Mouse (Mus musculus): ENCODE data around the gene Gars. TPM values are rescaled to one million over a fixed set of nuclear protein-coding genes. Genes with fewer than 3 reads are reported as not detected.

Gars gene
- polyA plus RNA-seq, 1 experiment from 2014 or later = 142 TPM

DNA sequence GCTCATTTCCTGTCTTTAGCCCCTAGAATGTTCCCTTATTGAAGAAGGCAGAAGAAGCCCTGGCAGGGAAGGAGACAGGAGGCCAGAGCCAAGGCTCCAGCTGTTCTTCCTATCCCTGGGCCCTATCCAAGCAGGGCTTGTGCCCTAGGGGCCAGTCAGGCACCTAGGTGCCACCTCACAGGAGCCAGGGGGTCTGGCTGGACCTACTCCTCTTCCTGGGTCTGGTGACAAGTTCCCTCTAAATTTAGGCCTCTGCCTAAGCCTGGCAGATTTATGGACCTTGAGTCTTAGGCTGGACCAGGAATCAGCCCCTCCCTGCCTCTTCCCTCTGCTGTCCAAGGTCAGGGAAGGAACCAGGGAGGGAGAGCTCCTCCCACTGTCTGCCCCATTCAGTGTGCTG, 90.6 kb downstream of the Gars start:
- no peak overlapping the region for H3K4me3 ChIP-seq (ENCODE audit: low read depth, low read length)
- H3K4me2 ChIP-seq (ENCODE audit: low read depth, low read length) = no peak overlapping the region
- no peaks in the 10 kb centered on the region for H3K27me3 ChIP-seq (replicated peaks; ENCODE audit: control insufficient read depth, insufficient read depth, low read length)
- DNase-seq (ENCODE audit: low spot score) (no peak), ATAC-seq (ENCODE audit: low read depth) (no peak)
- no peak overlapping the region for H3K9ac ChIP-seq (ENCODE audit: low read depth, low read length)
- H3K27ac ChIP-seq (replicated peaks; ENCODE audit: low read depth, low read length) = no peak overlapping the region
- H3K36me3 ChIP-seq (ENCODE audit: control insufficient read depth, insufficient read depth, low read length) = no peaks in the 10 kb centered on the region
- 0 out of 2 replicates have a peak, but pooled peaks cover 3% of the 10 kb centered on the region for H3K4me1 ChIP-seq (ENCODE audit: control insufficient read depth, insufficient read depth, low read length)
- H3K9me3 ChIP-seq (ENCODE audit: control insufficient read depth, low read length) = no peaks in the 10 kb centered on the region

Other genes with a start within 250 kb of the Gars start
- gene Znrf2, start 221.1 kb upstream of the Gars start, polyA plus RNA-seq (2014; fragmentation: Nextera tagmentation; extraction: Ambion mirVana) = 4.9 and 5.1 TPM in 2 replicates
- 7.5 and 7.8 TPM in 2 replicates for gene Nod1, start 65.4 kb upstream of the Gars start, polyA plus RNA-seq (2014; fragmentation: Nextera tagmentation; extraction: Ambion mirVana)
- 9.5 and 10.8 TPM in 2 replicates for gene Ggct, start 45.1 kb upstream of the Gars start, polyA plus RNA-seq (2014; fragmentation: Nextera tagmentation; extraction: Ambion mirVana)
- gene Crhr2, start 95.0 kb downstream of the Gars start, polyA plus RNA-seq (2014; fragmentation: Nextera tagmentation; extraction: Ambion mirVana) = 0.51 and 0.84 TPM in 2 replicates
- gene Inmt, start 137.0 kb downstream of the Gars start, polyA plus RNA-seq (2014; fragmentation: Nextera tagmentation; extraction: Ambion mirVana) = 4.2 and 5.9 TPM in 2 replicates
- 16.2 and 18.2 TPM in 2 replicates for gene Mindy4, start 165.4 kb downstream of the Gars start, polyA plus RNA-seq (2014; fragmentation: Nextera tagmentation; extraction: Ambion mirVana)